Mouse (Mus musculus) liver, embryonic 12.5 days (tissue): ENCODE data around the gene Olfr632. TPM values are rescaled to one million over a fixed set of nuclear protein-coding genes. Genes with fewer than 3 reads are reported as not detected.

ENCODE experiments used
- polyA plus RNA-seq: library from polyadenylated mRNA; unstranded; fragments of >200 nt; fragmentation: Nextera tagmentation; extraction: Ambion mirVana; gene quantifications from 2 replicates; pipeline ENCODE4 v1.2.1, GENCODE M21; 2016

Olfr632 gene
- polyA plus RNA-seq, 1 experiment from 2014 or later, result 0.17 TPM

Other genes starting within 250 kb of the Olfr632 start
- not detected in 2 replicates for gene Olfr243, start 219.7 kb upstream of the Olfr632 start, polyA plus RNA-seq
- gene Olfr628, start 204.0 kb upstream of the Olfr632 start, polyA plus RNA-seq, result not detected in 2 replicates
- gene Olfr629, start 189.4 kb upstream of the Olfr632 start, polyA plus RNA-seq, result 0.05 TPM in 1 of 2 replicates, not detected in the other
- not detected in 2 replicates for gene Olfr630, start 177.0 kb upstream of the Olfr632 start, polyA plus RNA-seq
- gene Olfr69, start 162.8 kb upstream of the Olfr632 start, polyA plus RNA-seq, result not detected in 2 replicates
- gene Olfr68, start 154.6 kb upstream of the Olfr632 start, polyA plus RNA-seq, result not detected in 2 replicates
- not detected in 2 replicates for gene Olfr67, start 142.5 kb upstream of the Olfr632 start, polyA plus RNA-seq
- 37,996 and 38,837 TPM in 2 replicates for gene Hbb-bt, start 120.4 kb upstream of the Olfr632 start, polyA plus RNA-seq
- gene Hbb-bs, start 106.3 kb upstream of the Olfr632 start, polyA plus RNA-seq, result 70,723 and 73,152 TPM in 2 replicates
- 0.72 and 1.2 TPM in 2 replicates for gene Hbb-bh2, start 93.8 kb upstream of the Olfr632 start, polyA plus RNA-seq
- 1,392 and 1,481 TPM in 2 replicates for gene Hbb-bh1, start 91.2 kb upstream of the Olfr632 start, polyA plus RNA-seq
- 9,927 and 10,875 TPM in 2 replicates for gene Hbb-y, start 81.1 kb upstream of the Olfr632 start, polyA plus RNA-seq
- not detected in 2 replicates for gene Olfr66, start 48.1 kb upstream of the Olfr632 start, polyA plus RNA-seq
- gene Olfr64, start 39.9 kb upstream of the Olfr632 start, polyA plus RNA-seq, result not detected in 2 replicates
- not detected in 2 replicates for gene Olfr65, start 30.9 kb upstream of the Olfr632 start, polyA plus RNA-seq
- gene Olfr631, start 5.5 kb upstream of the Olfr632 start, polyA plus RNA-seq, result 0.30 TPM in 1 of 2 replicates, not detected in the other
- 0.08 TPM in 1 of 2 replicates, not detected in the other for gene Olfr633, start 10.1 kb downstream of the Olfr632 start, polyA plus RNA-seq
- gene Olfr635, start 36.8 kb downstream of the Olfr632 start, polyA plus RNA-seq, result not detected in 2 replicates
- gene Olfr638, start 64.4 kb downstream of the Olfr632 start, polyA plus RNA-seq, result not detected in 2 replicates
- not detected in 2 replicates for gene Olfr639, start 83.0 kb downstream of the Olfr632 start, polyA plus RNA-seq
- gene Olfr640, start 91.2 kb downstream of the Olfr632 start, polyA plus RNA-seq, result not detected in 2 replicates
- not detected in 2 replicates for gene Olfr641, start 101.1 kb downstream of the Olfr632 start, polyA plus RNA-seq
- gene Olfr642, start 118.3 kb downstream of the Olfr632 start, polyA plus RNA-seq, result not detected in 2 replicates
- gene 4930516K23Rik, start 127.1 kb downstream of the Olfr632 start, polyA plus RNA-seq, result not detected in 2 replicates
- not detected in 2 replicates for gene Olfr644, start 137.5 kb downstream of the Olfr632 start, polyA plus RNA-seq
- not detected in 2 replicates for gene Olfr645, start 151.1 kb downstream of the Olfr632 start, polyA plus RNA-seq
- not detected in 2 replicates for gene Olfr646, start 170.5 kb downstream of the Olfr632 start, polyA plus RNA-seq
- gene Ubqln5, start 195.5 kb downstream of the Olfr632 start, polyA plus RNA-seq, result not detected in 2 replicates
- gene Olfr643, start 203.1 kb downstream of the Olfr632 start, polyA plus RNA-seq, result not detected in 2 replicates
- not detected in 2 replicates for gene Ubqln3, start 208.9 kb downstream of the Olfr632 start, polyA plus RNA-seq
- not detected in 2 replicates for gene Ubqlnl, start 216.2 kb downstream of the Olfr632 start, polyA plus RNA-seq
- gene Olfm5, start 230.5 kb downstream of the Olfr632 start, polyA plus RNA-seq, result not detected in 2 replicates
- gene Olfr648, start 249.0 kb downstream of the Olfr632 start, polyA plus RNA-seq, result 0.05 and 0.11 TPM in 2 replicates